Mouse (Mus musculus) embryonic stem cell, embryonic (primary cell): ENCODE measurements around the gene Man1a2.

ENCODE experiments used
- CTCF ChIA-PET, 4 experiments: fragments of 300-600 bp in 2 of 4; fragments of 350-600 bp in 2 of 4; sonication (Branson Sonifier 250); formaldehyde crosslinking; loops; one replicate each; lab custom pipeline; 2022; ENCODE audit warnings: inconsistent platforms in 2 of 4; lab: Charles Lee
- POLR2A ChIA-PET, 4 experiments: fragments of 300-600 bp in 2 of 4; fragments of 350-600 bp in 2 of 4; sonication (Branson Sonifier 250); formaldehyde crosslinking; loops; one replicate each; lab custom pipeline; 2022; ENCODE audit warnings: antibody characterized with exemption in 4 of 4, inconsistent platforms in 1 of 4; lab: Charles Lee

Gene Man1a2

DNA sequence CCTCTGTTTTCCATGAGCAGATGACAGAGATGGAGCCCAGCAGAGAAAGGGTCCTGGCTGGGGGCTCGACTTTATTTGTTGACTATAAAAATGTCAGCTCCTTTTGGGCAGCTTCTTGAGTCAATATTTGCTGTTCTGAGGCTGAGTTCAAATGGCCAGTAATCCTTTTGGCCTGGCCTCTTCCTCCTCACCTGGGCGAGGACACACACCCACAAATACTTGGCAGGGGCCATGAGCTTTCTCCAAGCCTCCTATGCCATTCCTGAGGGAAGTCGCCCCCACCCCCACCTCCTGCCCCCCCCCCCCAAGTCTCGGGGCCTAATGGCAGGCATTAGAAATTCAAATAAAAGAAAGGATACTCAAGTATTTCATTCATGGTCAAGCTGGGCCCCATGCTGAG lies 149.4 kb downstream of the Man1a2 start:
- ChIA-PET POLR2A (interaction anchor here in 2 of 4 experiments (0.8 to 0.9 kb wide), 2 partner anchors 47 to 151 kb away, joined by 3 to 13 read pairs; partner anchors contain the start of gene Tent5c (in 1 of the 2)), CTCF (no interaction called here)

DNA sequence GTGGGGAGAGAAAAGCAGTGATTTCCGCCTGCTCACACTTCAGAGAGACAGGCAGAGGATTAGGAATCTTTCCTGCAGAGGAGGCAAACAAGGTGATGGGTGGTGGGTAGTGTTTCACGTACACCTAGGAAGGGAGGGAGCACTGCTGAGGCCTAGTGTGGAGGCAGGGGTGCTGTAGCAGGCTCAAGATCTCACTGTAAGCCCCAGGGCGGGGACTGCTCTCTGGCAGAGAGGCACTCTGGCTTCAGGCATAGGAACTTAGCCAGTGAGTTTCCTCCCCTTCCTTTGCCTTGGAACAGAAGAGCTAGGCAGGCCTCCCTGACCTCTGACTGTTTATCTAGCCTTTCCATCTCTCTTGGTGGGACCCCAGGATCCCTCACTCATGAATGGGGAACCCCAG lies 150.0 kb downstream of the Man1a2 start:
- CTCF ChIA-PET = no interaction called here
- POLR2A ChIA-PET = interaction anchor here in 2 of 4 experiments (0.8 to 0.9 kb wide), 2 partner anchors 46 to 152 kb away, joined by 3 to 13 read pairs; partner anchors contain the start of gene Tent5c (in 1 of the 2)

- ChIA-PET POLR2A (interaction anchor here in 1 of 4 experiments (1.9 kb wide), 1 partner anchor 45 kb away, joined by 4 read pairs; the partner anchor contains the start of gene Tent5c), CTCF (no interaction called here)
Observed at GRCm38 (mm10) chr3:100534394-100534793, 150.9 kb downstream of the Man1a2 start.

DNA sequence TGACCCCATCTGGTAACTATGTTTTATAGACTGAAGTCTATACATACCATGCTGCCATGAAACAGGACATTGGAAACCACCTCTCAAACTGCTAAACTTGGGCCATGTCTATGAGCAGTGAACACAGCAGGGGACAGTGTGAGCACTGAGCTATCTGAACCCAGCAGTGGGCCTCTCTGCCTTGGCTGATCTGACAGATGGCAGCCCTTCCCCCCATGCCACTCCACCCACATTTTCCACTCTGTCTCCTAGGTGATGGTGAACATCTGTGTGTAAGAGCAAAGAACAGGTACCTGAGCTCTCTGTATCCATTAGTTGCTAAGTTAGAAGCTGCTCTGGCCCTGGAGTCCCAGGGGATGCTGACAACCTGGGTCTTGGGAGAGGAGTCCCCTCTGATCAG lies 151.9 kb downstream of the Man1a2 start:
- CTCF ChIA-PET = interaction anchor here in 1 of 4 experiments (0.6 kb wide), 1 partner anchor 111 kb away, joined by 3 read pairs; no protein-coding TSS in a partner anchor
- POLR2A ChIA-PET = interaction anchor here in 1 of 4 experiments (1.9 kb wide), 1 partner anchor 44 kb away, joined by 4 read pairs; the partner anchor contains the start of gene Tent5c

DNA sequence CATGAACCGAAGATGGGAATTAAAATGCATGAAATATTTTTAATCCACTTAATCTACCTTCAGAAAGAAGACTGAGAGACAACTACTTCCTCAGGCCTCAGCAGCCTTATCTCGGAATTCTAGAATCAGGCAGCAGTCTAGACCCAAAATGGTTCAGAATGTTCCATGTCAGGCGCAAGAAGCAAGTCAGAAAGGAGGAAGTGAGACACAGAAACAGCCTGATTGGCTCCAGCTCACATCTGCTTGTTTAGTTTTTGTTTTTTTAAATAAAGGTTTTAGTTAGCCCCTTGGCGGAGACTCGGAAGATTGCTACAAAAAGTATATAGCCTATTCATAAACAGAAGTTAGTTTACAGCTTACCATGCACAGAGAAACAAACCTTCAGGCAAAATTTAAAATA lies 154.4 kb downstream of the Man1a2 start:
- CTCF ChIA-PET = interaction anchor here in 1 of 4 experiments (0.6 kb wide), 1 partner anchor 238 kb away, joined by 3 read pairs; no protein-coding TSS in a partner anchor
- POLR2A ChIA-PET = no interaction called here

GRCm38 (mm10) chr3:100530244-100530788 lies 155.0 kb downstream of the Man1a2 start:
- CTCF ChIA-PET = no interaction called here
- POLR2A ChIA-PET = interaction anchor here in 1 of 4 experiments (0.5 kb wide), 1 partner anchor 174 kb away, joined by 3 read pairs; no protein-coding TSS in a partner anchor

GRCm38 (mm10) chr3:100522671-100523070 lies 162.6 kb downstream of the Man1a2 start:
- POLR2A ChIA-PET = interaction anchor here in 2 of 4 experiments (0.6 to 1.3 kb wide), 2 partner anchors 41 to 73 kb away, joined by 3 to 5 read pairs; no protein-coding TSS in a partner anchor
- CTCF ChIA-PET = no interaction called here

DNA sequence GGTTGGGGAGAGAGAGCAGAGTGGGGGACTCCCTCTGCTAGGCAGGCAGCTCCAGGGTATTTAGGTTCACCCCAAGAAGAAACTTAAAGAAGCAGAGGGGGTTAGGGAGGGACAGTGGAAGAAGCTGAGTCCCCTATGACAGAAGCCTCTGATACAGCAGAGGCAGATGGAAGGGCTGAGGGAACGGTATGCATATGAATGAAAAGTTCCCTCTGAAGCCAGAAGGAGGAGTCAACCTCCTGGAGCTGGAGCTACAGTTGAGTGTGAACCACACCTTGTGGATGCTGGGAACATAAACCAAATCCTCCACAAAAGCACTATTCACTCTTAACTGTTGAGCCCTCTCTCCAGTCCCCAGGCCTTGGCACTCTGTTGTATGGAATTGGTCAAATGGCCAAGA lies 163.7 kb downstream of the Man1a2 start:
- POLR2A ChIA-PET = no interaction called here

DNA sequence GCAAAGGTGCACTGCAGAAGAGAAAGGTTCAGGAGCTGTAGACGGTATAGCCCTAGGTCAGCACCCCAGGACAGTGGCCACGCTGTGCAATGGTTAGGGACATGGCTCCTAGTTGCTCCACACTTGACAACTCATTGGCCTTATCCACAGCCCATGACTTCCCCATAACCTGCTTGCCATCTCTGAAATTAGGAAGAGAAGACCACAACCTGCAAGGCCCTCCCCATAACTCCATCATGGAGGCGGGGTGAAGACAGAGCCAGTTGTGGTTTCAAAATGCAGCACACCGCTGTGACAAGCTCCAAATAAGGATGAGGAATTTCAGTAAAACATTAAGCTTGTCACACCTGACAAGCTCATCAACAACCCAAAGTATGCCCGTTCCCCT lies 169.6 kb downstream of the Man1a2 start:
- ChIA-PET POLR2A (interaction anchor here in 1 of 4 experiments (0.6 kb wide), 1 partner anchor 103 kb away, joined by 3 read pairs; no protein-coding TSS in a partner anchor), CTCF (no interaction called here)

More for the DNA sequence above, 163.7 kb downstream of the Man1a2 start:
- CTCF ChIA-PET = no interaction called here

DNA sequence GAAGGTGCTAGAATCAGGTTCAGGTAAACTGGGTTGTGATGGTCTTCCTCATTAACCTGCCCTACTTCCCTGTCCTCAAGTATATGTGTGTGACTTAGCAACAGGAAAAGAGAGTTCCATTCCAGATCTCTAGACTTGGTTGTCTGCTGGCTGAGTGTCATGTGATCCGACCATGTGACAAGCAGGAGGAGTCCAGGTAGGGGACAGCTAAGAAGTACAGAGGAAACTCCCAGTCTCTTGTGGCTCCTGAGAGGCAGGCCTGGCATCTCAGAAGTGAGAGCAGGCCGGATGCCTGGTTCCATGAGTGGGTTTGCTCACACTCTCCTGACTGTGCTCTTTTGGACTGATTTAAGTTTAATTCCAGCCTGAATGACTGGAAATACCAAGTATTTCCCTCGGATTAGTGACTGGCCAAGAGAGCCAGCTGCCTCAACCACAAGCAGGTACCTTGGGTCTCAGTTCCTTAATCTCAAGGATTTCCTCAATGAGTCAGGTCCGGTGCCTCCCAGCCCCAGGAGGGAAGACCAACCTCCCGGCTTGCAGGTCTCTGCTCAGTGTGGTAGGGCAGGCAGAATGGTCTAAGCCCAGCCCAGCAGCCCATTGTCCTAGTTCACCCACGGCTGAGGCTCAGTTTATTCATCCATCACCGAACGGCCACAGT lies 170.1 kb downstream of the Man1a2 start:
- CTCF ChIA-PET = no interaction called here
- POLR2A ChIA-PET = interaction anchor here in 1 of 4 experiments (0.6 kb wide), 1 partner anchor 102 kb away, joined by 3 read pairs; no protein-coding TSS in a partner anchor
